Mouse (Mus musculus): ENCODE measurements around the gene Hist1h4i. TPM values are rescaled to one million over a fixed set of nuclear protein-coding genes. Genes with fewer than 3 reads are reported as not detected.

Gene Hist1h4i
- polyA plus RNA-seq, 1 experiment from 2014 or later: 44.5 TPM

DNA sequence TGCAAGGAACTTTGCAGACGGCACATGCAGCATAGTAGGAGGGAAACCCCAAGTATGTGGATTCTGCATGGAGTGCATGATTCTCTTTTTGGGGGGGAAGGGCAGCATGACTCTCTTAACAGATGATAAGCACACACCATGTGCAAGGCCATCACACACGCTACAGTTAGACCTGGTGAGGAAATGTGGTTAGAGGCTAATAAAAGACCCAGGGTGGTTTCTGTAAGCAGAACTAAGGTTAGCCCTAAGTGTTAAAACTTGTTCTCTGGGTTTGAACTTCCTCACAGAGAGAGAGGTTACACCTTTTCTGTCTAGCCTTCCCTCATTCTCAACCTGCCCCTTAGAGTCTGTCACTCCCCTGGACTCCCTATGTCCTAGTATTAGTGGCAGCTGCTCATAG is 39.8 kb downstream of the Hist1h4i start:
- 67% methylated on average over 2 of the region's 2 CpGs for WGBS

GRCm38 (mm10) chr13:21999147-21999546 is 42.0 kb downstream of the Hist1h4i start:
- Histone ChIP-seq H3K9me3 (no peaks in the 10 kb centered on the region), H3K27ac (no peak overlapping the region), H3K9ac (no peak overlapping the region), H3K4me2 (no peak overlapping the region), H3K27me3 (peaks cover 92% of the 10 kb centered on the region), H3K4me1 (peaks cover 22% of the 10 kb centered on the region), H3K4me3 (replicated peaks) (no peak overlapping the region), H3K36me3 (replicated peaks) (no peaks in the 10 kb centered on the region)
- ATAC-seq (ENCODE audit: low FRiP score): no peak
- WGBS: 21% methylated on average over 4 of the region's 4 CpGs

More for the DNA sequence above, 39.8 kb downstream of the Hist1h4i start:
- Histone ChIP-seq H3K4me3 (replicated peaks) (no peak overlapping the region), H3K4me1 (peaks cover 19% of the 10 kb centered on the region), H3K36me3 (replicated peaks) (no peaks in the 10 kb centered on the region), H3K27ac (no peak overlapping the region), H3K27me3 (peaks cover 99% of the 10 kb centered on the region), H3K9me3 (no peaks in the 10 kb centered on the region), H3K9ac (no peak overlapping the region), H3K4me2 (no peak overlapping the region)
- no peak for ATAC-seq (ENCODE audit: low FRiP score)

DNA sequence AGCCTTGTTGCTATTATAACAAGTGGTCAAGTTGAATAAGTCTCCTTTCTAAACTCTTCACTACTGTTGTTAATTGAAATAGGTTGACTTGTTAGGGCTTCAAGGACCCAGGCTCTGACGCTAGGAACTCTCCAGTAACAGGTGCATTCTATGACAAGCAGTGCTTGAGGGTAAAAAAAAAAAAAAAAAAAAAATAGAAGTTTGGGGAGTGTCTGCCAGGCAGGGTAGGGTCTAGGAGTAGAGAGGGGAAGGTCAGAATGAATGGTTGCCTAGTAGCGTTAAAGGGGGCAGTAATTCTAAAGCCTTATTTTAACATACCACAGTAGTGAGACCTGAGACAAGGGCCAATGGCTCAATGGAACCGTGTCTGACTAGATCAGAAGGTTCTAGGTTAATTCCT is 42.8 kb downstream of the Hist1h4i start:
- no peaks in the 10 kb centered on the region for H3K9me3 ChIP-seq
- H3K4me3 ChIP-seq (replicated peaks): no peak overlapping the region
- peaks cover 89% of the 10 kb centered on the region for H3K27me3 ChIP-seq
- H3K27ac ChIP-seq: no peak overlapping the region
- ATAC-seq (ENCODE audit: low FRiP score): no peak
- H3K36me3 ChIP-seq (replicated peaks): no peaks in the 10 kb centered on the region
- no peak overlapping the region for H3K9ac ChIP-seq
- WGBS: 13% methylated on average over 3 of the region's 3 CpGs
- no peak overlapping the region for H3K4me2 ChIP-seq
- peaks cover 22% of the 10 kb centered on the region for H3K4me1 ChIP-seq

DNA sequence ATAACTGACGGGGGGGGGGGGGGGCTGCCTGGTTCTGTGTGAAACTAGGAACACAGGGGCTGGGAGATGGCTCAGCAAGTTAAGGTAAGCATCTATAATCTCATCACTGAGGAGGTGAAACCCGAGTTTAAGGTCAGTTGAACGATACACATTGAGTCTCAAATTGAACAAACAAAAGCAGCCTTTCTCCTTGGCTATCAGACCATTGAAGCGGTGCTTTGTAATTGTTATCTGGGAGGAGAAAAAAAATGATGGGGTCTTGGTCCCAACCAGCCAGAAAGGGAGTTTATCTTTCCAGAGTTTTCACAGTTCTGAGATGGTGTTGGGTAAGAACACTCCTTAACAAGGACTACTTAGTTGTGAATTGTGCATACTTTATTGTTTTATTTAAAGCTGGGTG is 43.3 kb downstream of the Hist1h4i start:
- H3K27me3 ChIP-seq: peaks cover 87% of the 10 kb centered on the region
- H3K36me3 ChIP-seq (replicated peaks): no peaks in the 10 kb centered on the region
- peak overlapping the region; percentile 29 for H3K4me3 ChIP-seq (replicated peaks)
- no peak overlapping the region for H3K27ac ChIP-seq
- peaks cover 22% of the 10 kb centered on the region for H3K4me1 ChIP-seq
- peak overlapping the region; percentile 56 for H3K4me2 ChIP-seq
- no peaks in the 10 kb centered on the region for H3K9me3 ChIP-seq
- no peak for ATAC-seq (ENCODE audit: low FRiP score)
- H3K9ac ChIP-seq: no peak overlapping the region
- 11% methylated on average over 4 of the region's 4 CpGs for WGBS

DNA sequence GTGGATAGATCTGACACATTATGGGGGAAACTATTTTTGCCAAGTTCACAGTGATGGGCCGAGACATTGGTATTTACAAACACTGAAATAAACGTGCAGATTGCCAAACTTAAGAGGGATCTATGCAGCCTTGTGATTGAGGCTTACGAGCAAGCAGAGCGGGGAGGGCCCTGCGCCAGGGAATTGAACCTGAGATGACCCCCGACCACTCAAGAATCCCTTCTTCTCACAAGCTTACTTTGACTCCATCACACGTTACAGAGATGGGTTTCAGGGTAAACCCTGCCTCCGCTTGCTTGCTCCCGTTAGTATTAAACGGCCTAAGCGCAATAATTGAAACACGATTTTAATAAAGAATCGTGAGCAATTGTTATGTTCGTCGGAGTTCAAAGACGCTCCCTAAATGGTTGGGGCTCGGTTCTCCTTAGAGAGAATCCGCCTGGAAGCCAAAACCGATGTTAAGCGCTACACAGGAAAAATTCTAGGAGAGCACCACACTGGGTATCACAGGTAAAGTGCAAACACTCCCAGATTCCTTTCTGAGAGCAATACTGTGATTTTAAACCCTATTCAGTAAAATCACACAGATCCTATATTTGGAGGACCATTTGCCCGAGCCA is 43.9 kb downstream of the Hist1h4i start:
- Histone ChIP-seq H3K27me3 (peaks cover 84% of the 10 kb centered on the region), H3K9me3 (no peaks in the 10 kb centered on the region), H3K4me2 (peak overlapping the region; percentile 56), H3K36me3 (replicated peaks) (no peaks in the 10 kb centered on the region), H3K27ac (no peak overlapping the region), H3K9ac (no peak overlapping the region), H3K4me3 (replicated peaks) (peak overlapping the region; percentile 29), H3K4me1 (peaks cover 22% of the 10 kb centered on the region)
- under 1% methylated on average over 21 of the region's 21 CpGs for WGBS
- ATAC-seq (ENCODE audit: low FRiP score): no peak

DNA sequence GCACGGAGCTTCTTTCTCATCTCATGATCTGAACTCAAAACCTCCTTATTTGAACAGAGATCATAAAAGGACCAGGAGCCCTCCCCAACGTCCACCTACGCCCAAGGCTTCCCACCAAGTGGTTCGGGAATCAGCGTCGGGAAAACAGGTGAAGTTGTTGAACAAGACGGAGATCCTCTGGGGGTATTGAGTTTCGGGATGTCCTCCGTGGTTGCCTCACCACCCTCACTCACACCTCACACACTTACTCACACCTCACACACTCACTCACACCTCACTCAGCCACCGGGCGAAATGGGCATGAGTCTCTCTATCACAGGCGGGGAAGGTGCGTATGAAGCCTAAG is 44.3 kb downstream of the Hist1h4i start:
- Histone ChIP-seq H3K4me2 (peak overlapping the region; percentile 56), H3K27me3 (peaks cover 79% of the 10 kb centered on the region), H3K9me3 (no peaks in the 10 kb centered on the region), H3K36me3 (replicated peaks) (no peaks in the 10 kb centered on the region), H3K9ac (no peak overlapping the region), H3K4me1 (peaks cover 22% of the 10 kb centered on the region), H3K4me3 (replicated peaks) (peak overlapping the region; percentile 29), H3K27ac (no peak overlapping the region)
- WGBS: under 1% methylated on average over 13 of the region's 13 CpGs
- peak; percentile 14; the same call in 1 of the 2 replicates for ATAC-seq (ENCODE audit: low FRiP score)

- Histone ChIP-seq H3K4me3 (replicated peaks) (peak overlapping the region; percentile 39), H3K9me3 (no peaks in the 10 kb centered on the region), H3K9ac (no peak overlapping the region), H3K4me1 (peaks cover 22% of the 10 kb centered on the region), H3K27ac (no peak overlapping the region), H3K36me3 (replicated peaks) (no peaks in the 10 kb centered on the region), H3K27me3 (peaks cover 73% of the 10 kb centered on the region), H3K4me2 (peak overlapping the region; percentile 56)
- WGBS: 1% methylated on average over 12 of the region's 12 CpGs
- no peak for ATAC-seq (ENCODE audit: low FRiP score)
Measured at GRCm38 (mm10) chr13:21996101-21996839, 44.9 kb downstream of the Hist1h4i start.

GRCm38 (mm10) chr13:21995331-21995914 is 45.7 kb downstream of the Hist1h4i start:
- 1% methylated on average over 21 of the region's 21 CpGs for WGBS
- peak overlapping the region; percentile 39 for H3K4me3 ChIP-seq (replicated peaks)
- ATAC-seq (ENCODE audit: low FRiP score): 0 out of 2 replicates have a peak, but pooled peaks have one; percentile 53

GRCm38 (mm10) chr13:21994896-21995295 is 46.3 kb downstream of the Hist1h4i start:
- ATAC-seq (ENCODE audit: low FRiP score): no peak
- Histone ChIP-seq H3K9ac (peak overlapping the region; percentile 33; the same call in 1 of the 2 replicates), H3K4me3 (replicated peaks) (peak overlapping the region; percentile 39), H3K4me1 (peaks cover 22% of the 10 kb centered on the region), H3K27ac (no peak overlapping the region), H3K36me3 (replicated peaks) (no peaks in the 10 kb centered on the region), H3K4me2 (peak overlapping the region; percentile 56), H3K27me3 (peaks cover 60% of the 10 kb centered on the region), H3K9me3 (no peaks in the 10 kb centered on the region)
- WGBS: 4% methylated on average over 8 of the region's 8 CpGs

More at GRCm38 (mm10) chr13:21995331-21995914, 45.7 kb downstream of the Hist1h4i start:
- Histone ChIP-seq H3K4me2 (peak overlapping the region; percentile 56), H3K4me1 (peaks cover 22% of the 10 kb centered on the region), H3K9me3 (no peaks in the 10 kb centered on the region), H3K27me3 (peaks cover 65% of the 10 kb centered on the region), H3K36me3 (replicated peaks) (no peaks in the 10 kb centered on the region), H3K9ac (peak overlapping the region; percentile 33), H3K27ac (no peak overlapping the region)

GRCm38 (mm10) chr13:21993957-21994738 is 47.0 kb downstream of the Hist1h4i start:
- Histone ChIP-seq H3K9ac (no peak overlapping the region), H3K4me3 (replicated peaks) (no peak overlapping the region; the same call in 1 of the 2 replicates), H3K27me3 (peaks cover 53% of the 10 kb centered on the region), H3K9me3 (no peaks in the 10 kb centered on the region), H3K4me1 (peaks cover 22% of the 10 kb centered on the region), H3K27ac (no peak overlapping the region), H3K36me3 (replicated peaks) (no peaks in the 10 kb centered on the region), H3K4me2 (peak overlapping the region; percentile 15)
- ATAC-seq (ENCODE audit: low FRiP score): no peak
- WGBS: 1% methylated on average over 22 of the region's 22 CpGs

GRCm38 (mm10) chr13:21992550-21992949 is 48.6 kb downstream of the Hist1h4i start:
- no peak for ATAC-seq (ENCODE audit: low FRiP score)
- Histone ChIP-seq H3K9me3 (no peaks in the 10 kb centered on the region), H3K4me1 (peaks cover 22% of the 10 kb centered on the region), H3K4me2 (no peak overlapping the region), H3K27ac (no peak overlapping the region), H3K4me3 (replicated peaks) (no peak overlapping the region), H3K36me3 (replicated peaks) (no peaks in the 10 kb centered on the region), H3K9ac (no peak overlapping the region), H3K27me3 (peaks cover 37% of the 10 kb centered on the region)
- WGBS: 84% methylated on average over 5 of the region's 5 CpGs
